Mouse (Mus musculus) kidney, adult 9 months (tissue): ENCODE results near the gene Tmco1.
A peak's percentile ranks its signal among the peaks of the same experiment; 100 is the strongest.

Experiments used
- DNase-seq: peaks from one replicate; pipeline ENCODE4 v3.0.0; 2022

The Tmco1 gene

GRCm38 (mm10) chr1:167284258-167284836, 23.8 kb upstream of the Tmco1 start:
- DNase-seq: no peak

DNA sequence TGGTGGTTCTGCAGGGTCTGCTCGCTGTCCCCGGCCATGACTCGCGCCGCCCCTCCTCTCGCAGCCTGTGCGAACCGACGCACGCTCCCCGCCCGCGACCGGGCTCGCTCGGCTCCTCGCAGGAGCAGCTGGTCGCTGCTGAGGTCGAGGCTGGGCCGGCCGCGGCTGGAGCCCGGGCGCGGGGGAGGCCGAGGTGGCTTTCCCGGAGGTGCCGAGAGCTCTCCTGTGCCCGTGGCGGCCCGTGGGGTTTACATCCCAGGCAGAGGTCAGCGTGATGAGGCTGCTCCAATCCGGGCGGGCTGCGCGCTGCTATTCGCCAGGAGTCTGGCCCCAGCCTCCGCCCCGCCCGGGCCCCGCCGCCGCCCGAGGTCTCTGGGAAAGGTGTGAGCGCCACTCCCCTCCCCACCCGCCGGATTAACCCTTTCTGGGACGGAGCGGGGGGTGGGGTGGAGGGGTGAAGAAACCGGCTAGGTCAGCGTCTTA, 23.3 kb upstream of the Tmco1 start:
- peak; percentile 83 for DNase-seq

GRCm38 (mm10) chr1:167285320-167285355, 23.0 kb upstream of the Tmco1 start, which contains the start of gene Uck2:
TSS of gene Uck2 (minus strand) at chr1:167285320.
- DNase-seq: no peak

DNA sequence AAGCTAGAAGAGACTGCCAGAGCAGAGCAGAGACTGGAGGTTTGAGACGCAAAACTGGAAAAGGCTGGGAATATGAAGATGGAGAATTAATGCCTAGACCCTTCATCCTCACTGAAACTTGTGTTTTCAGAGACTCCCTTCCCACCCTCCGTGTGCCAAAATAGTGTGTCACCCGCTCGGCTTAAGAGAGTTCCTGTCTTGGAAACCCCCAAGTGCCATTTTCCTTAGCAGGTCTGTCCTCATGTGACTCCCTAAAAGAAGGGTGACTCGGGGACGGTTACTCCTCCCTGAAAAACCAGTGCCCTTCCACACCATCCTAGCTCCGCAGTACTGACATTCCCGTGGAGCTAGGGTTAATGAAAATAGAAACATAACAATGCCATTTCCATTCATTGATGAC, 22.8 kb upstream of the Tmco1 start:
- no peak for DNase-seq

- no peak for DNase-seq
These were observed 21.0 kb upstream of the Tmco1 start for GRCm38 (mm10) chr1:167287156-167287555.

DNA sequence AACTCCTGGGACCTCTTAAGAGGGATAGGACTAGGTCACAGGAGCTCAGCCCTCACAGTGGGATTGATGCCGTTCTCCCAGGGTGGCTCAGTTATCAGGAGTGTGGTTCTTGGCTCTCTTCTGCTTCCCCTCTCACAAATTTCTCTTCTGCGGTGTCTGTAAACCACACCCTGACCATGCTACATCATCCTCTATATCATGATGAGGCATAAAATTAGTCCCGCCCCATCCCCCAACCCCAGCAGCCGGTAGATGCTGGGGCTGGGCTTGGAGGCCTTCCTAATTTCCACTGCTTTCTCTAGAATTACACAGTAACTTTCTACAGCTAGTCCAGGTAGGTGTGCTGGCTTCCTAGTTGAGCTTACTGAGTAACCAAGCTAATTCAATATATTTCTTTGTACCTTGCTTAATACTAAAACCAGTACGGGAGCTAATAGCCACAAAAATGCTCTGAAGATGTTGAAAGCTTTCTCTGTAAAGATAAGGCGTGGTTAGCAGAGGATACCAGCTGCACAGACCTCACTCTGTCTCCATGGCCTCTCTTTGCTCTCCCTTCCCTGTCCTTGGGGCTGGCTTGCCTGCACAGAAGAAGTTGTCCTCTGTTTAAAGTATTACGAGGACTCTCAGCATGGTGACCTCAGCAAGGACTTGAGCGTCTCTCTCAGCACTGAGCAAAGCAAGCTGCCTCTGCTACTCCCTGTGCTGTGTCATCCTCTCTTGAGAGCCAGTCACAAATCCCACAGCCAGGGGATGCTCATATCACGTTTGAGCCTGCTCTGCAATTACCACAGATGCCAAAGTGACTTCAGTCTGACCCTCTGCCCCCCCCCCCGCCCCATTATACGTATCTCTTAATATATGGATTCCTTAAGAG, 19.3 kb upstream of the Tmco1 start:
- peak; percentile 23 for DNase-seq

- no peak for DNase-seq
These were observed 18.5 kb upstream of the Tmco1 start for GRCm38 (mm10) chr1:167289567-167290262.

DNA sequence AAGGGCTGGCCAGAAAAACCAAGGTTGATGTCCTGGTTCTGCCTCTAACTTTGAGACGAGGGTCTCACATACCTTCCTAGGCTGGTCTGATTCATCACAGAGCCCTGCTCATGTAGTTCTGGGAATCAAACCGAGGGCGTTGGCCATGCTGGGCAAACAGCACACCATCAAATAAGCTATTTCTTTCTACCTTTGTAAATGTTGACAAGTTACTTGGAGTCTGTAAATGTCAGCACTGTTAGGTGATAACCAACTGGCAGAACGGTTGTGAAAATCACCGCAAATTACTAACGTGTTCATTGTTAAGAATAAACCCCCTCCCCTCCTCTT, 17.9 kb upstream of the Tmco1 start:
- DNase-seq: no peak

DNA sequence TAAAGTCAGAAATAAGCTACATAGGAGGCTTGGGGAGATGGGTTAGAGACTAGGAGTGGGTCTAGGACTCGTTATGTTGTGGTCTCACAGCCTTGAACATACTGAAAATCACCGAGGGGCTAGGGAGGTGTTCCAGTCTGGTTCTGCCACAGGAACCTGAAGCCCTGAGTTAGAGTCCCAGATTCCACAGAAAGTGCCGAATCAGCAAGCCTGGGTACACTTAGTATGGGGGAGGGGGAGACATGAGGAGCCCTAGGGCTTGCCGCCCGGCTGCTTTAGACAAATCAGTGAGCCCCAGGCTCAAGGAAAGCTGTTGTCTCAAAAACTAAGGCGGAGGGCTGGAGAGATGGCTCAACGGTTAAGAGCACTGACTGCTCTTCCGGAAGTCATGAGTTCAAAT, 16.6 kb upstream of the Tmco1 start:
- no peak for DNase-seq

- DNase-seq: peak; percentile 41
These were observed 15.7 kb upstream of the Tmco1 start for GRCm38 (mm10) chr1:167292447-167292846.

DNA sequence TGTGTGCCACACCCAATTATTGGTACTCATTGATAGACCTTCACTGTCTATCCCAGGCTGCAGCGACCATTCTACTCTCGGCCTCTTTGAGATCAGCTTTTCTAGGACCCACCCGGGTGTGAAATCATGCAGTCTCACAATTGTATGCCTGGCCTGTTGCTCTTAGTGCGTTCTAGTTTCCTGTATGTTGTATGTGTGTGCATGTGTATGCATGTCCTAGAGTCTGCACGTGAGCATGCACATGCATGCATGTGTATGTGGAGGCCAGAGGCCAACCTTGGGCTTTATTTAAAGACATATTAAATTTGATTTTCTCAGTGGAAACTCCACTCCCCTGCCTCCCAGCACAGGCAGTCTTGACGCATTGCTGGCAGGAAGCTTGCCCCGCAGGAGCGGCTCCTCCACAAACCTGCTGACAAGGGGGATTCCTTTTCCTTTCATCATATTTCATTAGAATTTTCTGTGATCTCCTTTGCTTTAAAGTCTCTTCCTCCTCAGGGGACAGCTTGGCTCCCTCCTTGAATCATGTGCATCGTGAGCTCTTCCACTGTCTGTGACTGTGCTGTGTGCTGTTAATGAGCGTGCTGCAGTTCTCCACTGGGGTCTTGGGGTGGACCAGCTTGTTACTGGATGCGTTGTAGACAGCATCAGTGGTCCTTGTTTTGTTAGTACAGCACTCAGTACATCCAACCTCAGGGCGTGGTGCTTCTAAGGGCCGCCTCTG, 12.3 kb upstream of the Tmco1 start:
- no peak for DNase-seq

DNA sequence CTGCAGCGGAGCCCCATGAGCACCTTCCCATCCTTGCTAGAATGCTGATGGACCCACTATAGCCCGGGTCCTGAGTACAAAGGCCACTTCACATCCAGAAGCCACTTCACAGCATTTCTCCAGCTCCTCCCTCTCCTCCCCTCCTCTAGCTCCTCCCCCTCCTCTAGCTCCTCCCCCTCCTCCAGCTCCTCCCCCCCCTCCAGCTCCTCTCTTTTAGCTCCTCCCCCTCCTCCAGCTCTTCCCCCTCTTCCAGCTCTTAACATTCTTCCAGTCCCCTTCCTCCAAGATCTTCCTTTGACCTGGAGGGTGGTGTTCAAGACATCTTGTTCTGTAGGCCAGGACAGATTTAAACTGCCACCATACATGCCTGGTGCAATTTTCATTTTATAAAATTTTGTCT, 8.1 kb upstream of the Tmco1 start:
- DNase-seq: no peak

- no peak for DNase-seq
These were observed 2.6 kb upstream of the Tmco1 start for GRCm38 (mm10) chr1:167305501-167306137.

GRCm38 (mm10) chr1:167306451-167307240, 1.5 kb upstream of the Tmco1 start:
- peak; percentile 62 for DNase-seq

- DNase-seq: no peak
These were observed 504 bp upstream of the Tmco1 start for GRCm38 (mm10) chr1:167307674-167308073.

DNA sequence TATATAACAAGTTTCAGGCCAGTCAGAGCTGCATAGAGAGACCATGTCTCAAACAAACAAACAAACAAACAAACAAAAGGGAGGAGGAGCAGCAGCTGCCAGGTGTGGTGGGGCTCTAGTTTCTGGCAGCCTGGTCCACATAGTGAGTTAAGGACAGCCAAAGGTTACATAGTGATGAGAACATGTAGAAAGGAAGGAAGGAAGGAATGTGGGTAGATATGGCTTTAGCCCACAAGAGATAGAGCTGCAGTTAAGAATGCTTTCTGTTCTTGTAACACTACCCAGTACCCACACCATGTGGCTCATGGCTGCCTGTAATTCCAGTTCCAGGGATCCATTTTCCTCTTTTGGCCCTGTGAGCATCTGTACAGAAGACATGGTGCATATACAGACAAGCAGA, 4.2 kb downstream of the Tmco1 start:
- DNase-seq: no peak

DNA sequence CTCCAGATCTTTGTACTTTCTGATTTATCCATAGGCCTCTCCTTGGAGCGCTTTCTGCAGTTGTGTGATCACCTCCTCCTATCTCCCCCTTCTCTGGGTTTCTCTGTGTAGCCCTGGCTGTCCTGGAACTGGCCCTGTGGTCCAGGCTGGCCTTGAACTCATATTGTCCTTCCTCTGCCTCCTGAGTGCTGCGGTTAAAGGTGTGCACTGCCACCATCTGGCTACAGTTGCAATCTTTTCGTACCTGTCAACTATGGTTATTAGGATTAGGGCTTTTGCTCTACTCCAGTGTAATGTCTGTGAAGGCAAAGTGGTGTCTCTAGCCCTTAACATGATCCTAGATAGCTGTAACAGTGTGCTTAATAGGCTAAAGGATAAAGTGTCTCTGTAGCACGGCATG, 5.0 kb downstream of the Tmco1 start:
- no peak for DNase-seq

DNA sequence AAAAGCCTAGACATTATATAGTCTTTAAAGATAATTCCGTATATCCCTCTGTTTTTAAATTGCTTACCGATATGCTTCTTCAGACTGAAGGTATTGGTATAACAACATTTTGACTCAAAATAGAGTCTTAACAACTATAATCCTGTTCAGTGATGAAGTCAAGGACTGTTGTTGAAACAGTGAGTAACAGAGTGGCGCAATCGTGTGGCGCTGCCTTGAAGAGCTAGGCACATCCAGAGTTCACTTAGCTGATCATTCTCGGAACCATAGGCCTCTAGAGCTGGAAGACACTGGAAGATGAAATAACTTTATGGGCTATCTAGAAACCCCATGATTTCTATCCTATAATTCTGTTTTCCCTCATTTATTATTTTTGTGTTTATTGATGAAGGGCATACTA, 13.5 kb downstream of the Tmco1 start:
- DNase-seq: no peak

DNA sequence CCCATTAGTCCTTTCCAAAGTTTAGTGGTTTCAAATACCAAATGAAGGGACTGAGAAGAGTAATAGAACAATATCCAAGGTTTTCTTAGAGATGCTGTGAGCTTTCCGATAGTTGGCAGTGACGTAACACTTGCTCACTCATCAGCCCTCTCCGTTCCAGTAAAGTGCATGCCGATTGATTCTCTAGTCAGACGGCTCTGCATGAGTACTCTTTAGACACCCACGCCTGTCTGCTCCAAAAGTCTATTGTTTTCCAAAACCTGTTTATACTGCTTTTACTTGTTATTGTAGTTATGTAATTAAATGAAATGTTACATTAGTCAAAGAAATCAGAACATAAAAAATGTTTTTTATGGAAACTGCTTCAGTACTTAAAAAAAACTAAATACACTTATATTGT, 20.6 kb downstream of the Tmco1 start:
- DNase-seq: no peak

- DNase-seq: no peak
These were observed 22.9 kb downstream of the Tmco1 start for GRCm38 (mm10) chr1:167331106-167331505.

DNA sequence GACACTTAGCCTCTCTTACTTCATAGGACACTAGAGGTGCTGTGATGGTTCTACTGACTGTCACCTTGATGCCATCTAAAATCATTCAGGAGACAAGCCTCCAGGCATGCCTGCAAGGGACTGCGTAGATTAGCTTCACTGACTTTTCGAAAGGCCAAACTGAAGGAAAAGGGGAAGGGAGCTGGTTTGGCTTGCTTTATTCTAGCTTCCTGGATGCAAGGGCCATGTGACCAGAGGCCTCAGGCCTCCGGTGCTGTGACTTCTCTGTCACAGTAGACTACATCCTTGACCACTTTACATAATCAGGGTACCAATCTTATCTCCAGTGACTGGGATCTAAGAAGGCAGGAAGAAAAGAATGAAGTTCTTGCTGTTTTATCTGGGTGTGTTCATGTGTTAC, 28.2 kb downstream of the Tmco1 start:
- DNase-seq: no peak

DNA sequence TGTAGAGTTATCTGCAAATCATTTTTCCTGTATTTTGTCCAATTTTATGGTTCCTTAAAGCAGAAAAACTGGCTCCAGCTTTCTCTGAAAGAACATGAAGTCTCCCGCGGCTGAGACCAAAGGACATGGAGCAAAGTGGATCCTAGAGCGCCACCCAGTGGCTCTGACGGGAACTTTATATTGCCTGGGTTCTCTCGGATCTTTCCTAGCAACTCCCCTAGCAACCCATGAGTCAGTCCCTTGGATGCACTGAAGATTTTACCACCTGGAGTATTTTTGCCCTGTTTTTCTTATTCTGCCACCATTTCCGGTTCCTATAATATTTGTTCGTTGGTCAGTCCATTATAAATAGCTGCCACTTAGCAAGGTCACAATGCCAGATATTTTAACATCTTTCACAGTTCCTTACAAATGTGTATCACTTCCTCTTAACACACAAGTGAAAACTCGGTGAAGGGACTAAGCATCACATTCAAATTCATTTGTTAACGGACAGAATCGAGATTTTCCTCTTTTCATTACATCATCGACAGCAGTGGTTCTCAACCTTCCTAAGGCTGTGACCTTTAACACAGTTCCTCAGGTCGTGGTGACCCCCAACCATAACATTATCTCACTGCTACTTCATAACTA, 29.4 kb downstream of the Tmco1 start:
- peak; percentile 89 for DNase-seq
